Mouse (Mus musculus) erythroblast, embryonic 14.5 days (primary cell): ENCODE data around the gene Olfr1497.

Experiments used
- GATA1 ChIP-seq: IDR thresholded peaks from 2 replicates; pipeline ENCODE4 v1.6.1; 2012; ENCODE audit warnings: low read length, inconsistent platforms, mixed read lengths
- TAL1 ChIP-seq: IDR thresholded peaks from 3 replicates; pipeline ENCODE4 v1.6.1; 2012; ENCODE audit warnings: low read length, inconsistent platforms, mixed read lengths

DNA sequence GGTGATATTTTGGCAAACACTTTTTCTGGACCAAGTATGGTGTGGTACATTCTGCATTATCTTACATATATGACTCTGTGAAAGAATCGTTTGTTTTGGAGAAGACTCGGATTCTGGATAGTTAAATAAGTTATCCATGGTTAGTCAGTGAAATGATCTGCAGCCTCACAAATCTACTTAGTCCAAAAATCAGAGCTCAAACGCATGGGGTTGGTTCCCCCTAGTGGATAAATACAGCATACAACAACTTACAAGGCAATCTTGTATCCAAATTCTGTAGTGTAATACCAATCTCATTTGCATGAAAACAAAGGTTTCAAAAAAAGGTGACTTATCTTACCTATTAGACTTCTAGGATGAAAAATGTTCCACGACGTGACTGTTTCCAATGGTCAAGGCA lies 20.8 kb upstream of the Olfr1497 start:
- TF ChIP-seq GATA1 (no peak), TAL1 (no peak)
